Mouse (Mus musculus) WW6 (cell line): ENCODE measurements around the gene Bend6.

Source experiments
- DNase-seq: peaks from one replicate; pipeline ENCODE4 v3.0.0-alpha.2; 2013; ENCODE audit warnings: low read depth, low spot score

Gene Bend6

GRCm38 (mm10) chr1:33907421-33908190 lies at the start of gene Bend6:
Bend6 (minus strand) TSS chr1:33907816.
- peak; percentile 45 for DNase-seq

DNA sequence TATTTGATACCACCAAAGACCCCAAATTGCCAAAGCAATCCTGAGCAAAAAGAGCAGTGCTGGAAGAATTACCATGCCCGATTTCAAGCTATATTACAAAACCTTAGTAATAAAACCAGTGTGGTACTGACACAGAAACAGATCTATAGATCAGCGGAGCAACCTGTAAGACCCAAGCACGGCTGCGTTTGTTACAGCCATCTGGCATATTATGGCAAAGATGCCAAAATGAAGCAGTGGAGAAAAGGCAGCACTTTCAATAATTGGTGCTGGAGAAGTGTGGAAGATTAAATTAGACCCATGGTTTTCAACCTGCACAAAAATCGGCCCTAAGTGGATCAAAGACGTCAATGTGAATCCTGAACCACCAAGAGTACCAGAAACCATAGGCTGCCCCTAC lies 48.0 kb upstream of the Bend6 start:
- no peak for DNase-seq

- no peak for DNase-seq
Measured at GRCm38 (mm10) chr1:33948511-33948910, 40.9 kb upstream of the Bend6 start.

DNA sequence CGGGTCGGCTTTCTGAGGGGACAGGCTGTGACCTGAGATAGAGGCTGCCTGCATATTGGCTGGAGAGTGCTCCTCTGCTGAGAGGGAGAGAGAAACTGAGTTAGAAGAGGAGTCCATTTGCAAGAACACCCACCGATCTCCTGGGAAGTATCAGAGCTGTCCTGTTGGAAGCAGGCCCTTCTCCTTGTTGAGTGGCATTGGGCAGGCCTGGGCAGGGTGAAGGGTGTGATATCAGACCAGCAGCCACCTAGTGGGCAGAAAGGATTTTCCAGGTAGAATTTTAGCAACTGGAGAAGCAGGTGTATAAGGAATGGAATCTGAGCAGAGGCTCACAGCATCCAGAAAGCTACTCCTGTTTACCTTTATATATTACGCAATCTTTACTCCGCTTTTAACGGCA lies 40.2 kb upstream of the Bend6 start:
- no peak for DNase-seq

DNA sequence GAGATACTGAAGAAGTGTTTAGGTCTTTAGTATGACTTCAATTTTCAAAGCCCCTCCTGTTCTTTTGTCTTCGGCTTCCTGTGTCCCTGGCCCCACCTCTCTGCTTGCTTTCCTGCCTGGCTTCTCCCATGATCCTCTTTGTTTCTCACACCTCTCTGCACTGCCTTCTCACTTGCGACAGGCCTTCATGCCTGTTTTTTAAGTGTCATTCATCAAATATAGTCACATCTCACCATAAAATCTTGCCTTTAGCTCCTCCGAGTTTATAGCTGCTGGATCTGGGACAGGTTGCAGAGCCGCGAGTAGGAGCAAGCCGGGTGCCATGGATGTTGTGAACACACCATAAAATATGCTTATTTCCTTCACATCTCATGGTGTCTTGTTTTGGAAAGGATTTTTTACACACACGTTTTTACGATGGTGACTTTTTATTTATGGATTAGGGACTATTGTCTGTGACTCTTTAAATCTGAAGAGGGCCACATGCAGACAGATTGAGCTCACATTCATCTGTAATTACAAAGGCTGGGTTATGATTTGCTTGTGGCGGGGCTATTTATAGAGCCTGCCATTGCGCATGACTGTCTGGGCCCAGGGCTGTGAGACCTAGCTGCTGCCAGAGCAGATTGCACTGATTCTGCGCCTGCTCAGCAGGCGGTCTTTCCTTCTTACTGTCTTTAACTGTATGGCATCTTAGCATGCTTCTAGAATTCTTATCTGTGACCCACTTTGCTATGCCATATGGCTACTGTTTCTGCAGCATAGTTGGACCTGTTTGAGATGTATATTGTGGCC lies 39.2 kb upstream of the Bend6 start:
- DNase-seq, result no peak

GRCm38 (mm10) chr1:33945756-33946155 lies 38.1 kb upstream of the Bend6 start:
- DNase-seq, result no peak

DNA sequence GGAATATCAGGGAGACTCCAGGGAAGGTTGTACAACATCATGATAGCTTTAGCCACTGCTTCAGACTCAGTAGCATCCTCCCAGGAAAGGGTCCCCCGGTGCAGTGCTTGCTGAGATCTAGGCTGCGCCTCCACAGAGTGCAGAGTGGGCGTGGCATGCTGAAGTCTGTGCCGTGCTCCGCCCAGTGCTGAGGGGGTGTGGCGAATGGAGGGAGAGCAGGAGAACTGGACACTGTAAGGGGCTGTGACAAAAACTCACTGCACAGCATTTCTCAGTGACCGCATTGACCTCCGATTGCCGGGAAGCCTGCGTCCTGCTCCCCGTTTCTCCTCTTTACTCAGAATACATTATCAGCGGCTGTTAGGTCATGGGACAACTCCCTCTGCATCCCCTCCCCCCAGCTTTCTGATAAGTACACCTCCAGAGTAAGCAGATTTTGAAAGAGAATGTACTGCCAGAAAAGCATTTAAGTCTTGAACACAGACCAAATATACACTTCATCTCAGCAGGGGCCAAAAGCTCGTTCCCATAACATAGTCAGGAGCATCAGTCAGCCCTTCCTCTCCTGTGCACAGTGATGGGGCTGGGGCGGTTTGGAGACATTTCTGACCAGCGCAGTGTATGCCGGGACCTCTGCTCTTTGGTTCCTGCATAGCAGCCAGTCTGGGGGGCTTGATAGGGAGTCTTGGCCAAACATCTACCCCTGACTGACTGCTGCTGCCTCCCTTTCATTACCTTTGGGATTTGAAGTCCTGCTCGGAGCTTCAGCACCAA lies 37.5 kb upstream of the Bend6 start:
- peak; percentile 68 for DNase-seq

DNA sequence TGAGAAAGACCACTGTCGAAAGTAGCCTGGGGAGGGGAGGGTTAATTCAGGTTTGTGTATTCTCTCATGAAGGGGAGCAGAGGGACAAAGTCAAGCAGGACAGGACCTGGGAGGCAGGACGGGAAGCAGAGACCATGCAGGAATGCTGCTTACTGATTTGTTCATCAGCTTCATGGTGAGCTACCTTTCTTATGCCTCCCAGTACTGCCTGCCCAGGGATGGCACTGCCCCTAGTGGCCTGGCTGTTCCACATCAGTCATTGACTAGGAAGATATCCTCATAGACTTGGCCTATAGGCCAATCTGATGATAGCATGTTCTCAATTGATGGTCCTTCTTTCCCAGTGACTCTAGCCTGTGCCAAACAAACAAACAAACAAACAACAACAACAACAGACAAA lies 36.3 kb upstream of the Bend6 start:
- peak; percentile 50 for DNase-seq

- no peak for DNase-seq
Measured at GRCm38 (mm10) chr1:33942638-33943037, 35.0 kb upstream of the Bend6 start.

GRCm38 (mm10) chr1:33940364-33940928 lies 32.8 kb upstream of the Bend6 start:
- no peak for DNase-seq

DNA sequence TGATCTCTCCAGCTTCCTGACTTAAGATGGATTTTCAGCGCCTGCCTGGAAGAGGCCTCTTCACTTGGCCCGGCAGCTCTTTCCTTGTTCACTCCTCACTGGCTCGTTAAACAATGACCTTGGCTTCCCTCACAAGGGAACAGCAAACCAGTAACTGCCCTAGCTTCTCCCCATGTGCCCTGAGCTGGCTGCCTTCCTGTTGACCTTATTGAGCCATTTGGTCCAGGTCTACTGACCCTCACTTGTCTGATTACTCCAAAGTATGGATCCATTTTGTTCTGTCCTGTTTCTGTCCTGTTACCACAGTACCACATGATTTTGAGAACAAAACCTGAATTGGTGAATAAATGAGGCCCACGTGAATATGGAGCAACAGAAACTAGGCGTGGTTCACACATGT lies 32.2 kb upstream of the Bend6 start:
- DNase-seq, result no peak

DNA sequence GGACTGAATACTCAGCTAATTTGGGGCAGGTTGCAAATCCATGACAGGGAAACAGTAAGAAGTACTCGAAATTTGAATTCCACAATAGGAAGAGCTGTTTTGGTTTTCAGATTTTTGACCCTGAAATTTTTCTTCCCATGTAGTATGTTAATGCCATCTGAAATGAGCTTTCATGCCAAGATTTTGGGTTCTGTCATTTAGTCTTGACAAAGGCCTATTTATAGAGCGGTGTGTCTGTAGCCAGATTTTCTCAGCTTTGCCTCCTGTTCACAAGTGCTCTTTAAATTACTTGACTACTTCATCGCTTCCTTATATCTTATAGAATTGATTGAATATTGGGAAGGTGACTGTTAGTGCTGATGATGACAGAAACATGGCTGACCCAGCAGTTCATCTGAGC lies 28.3 kb upstream of the Bend6 start:
- no peak for DNase-seq

GRCm38 (mm10) chr1:33932845-33933499 lies 25.4 kb upstream of the Bend6 start:
- no peak for DNase-seq

GRCm38 (mm10) chr1:33932196-33932595 lies 24.6 kb upstream of the Bend6 start:
- no peak for DNase-seq

GRCm38 (mm10) chr1:33931791-33932190 lies 24.2 kb upstream of the Bend6 start:
- no peak for DNase-seq

DNA sequence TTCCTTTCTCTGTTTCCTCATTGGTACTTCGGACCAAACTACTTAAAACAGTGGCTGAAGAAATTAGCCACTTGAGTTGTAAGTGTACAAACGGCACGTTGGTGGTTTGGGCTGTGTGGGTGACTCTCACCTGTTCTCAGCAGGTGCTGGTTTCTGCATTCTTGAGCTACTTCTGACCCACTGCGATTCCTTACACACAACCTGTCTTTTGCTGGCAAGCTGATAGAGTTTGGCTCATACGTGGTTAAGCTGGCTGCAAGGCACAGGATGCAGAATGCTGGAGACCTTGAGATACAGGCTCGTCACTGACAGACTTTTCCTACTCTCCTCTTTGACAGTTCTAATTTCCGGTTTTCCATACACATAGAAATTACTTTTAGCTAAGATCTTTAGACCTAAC lies 19.9 kb upstream of the Bend6 start:
- no peak for DNase-seq

DNA sequence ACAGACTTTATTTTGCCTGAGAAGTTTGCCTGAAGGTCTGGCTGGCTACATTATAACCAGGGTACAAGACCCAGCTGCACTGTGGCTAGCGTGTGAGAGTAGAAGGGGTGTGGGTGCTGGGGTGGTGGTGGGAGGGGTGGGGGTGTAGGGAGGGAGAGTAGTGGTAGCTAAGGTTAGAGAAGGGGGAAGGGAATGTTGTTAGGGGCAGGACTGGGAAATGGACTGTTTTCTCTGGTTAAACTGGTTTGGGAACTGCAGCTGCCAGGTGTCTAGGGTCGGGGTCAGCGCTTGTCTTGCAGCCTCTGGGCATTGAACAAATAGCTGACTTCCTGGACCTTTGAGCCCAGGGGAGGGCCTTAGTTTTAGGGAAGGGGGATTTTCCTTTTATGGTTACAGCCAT lies 17.7 kb upstream of the Bend6 start:
- no peak for DNase-seq

- DNase-seq, result no peak
Measured at GRCm38 (mm10) chr1:33922975-33923374, 15.4 kb upstream of the Bend6 start.

DNA sequence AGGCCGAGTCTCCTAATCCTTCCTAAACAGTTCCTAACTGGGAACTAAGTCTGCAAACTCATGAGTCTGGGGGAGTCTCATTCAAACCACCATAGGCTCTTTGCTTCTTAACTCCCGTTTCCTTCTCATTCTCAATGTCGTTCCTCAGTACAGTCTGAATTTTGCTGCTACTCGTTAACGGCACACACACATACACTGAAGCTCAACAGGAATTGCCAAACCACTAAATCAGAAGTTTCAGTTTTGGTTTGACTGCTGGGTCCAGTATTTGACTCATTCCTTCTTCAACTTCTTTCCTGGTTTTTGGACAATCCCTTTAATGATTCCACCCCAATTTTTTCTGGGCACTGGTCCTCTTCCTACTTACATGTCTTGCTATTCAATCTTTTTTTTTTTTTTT lies 8.9 kb upstream of the Bend6 start:
- DNase-seq, result no peak

- no peak for DNase-seq
Measured at GRCm38 (mm10) chr1:33911589-33911988, 4.0 kb upstream of the Bend6 start.

DNA sequence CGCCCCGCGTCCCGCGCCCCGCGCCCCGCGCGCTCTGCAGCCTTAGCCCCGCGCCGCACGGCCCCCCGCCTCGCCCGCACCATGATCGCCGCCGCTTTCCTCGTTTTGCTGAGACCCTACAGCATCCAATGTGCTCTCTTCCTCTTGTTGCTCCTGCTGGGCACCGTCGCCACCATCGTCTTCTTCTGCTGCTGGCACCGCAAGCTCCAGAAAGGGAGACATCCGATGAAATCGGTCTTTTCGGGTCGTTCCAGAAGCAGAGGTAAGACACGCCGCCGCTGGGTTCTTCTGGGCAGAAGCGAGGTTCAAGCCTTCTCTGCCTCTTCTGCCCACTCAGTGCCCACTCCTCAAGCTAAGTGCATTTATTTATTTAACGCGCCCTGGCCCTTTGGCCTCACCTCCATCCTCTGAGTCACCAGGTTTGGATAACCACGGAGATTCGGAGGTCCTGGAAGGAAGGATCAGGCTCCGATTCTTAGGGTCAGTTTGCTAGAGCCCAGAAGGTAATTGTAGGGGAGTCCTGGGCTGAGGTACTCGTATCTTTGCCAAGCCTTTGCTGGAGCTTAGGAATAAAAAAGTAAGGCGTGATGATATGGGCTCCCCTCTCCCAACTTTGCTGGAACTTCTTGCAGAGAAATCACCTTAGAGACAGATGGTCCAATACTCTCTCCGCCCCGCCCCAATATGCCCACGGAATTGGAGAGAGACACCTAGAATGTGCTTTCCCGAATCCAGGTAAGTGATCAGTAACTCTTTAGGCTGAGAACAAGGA lies 761 bp upstream of the Bend6 start, which contains the start of gene Dst:
Gene Dst, plus strand, starts transcription at position 35 of the 772 bp plus-strand sequence.
- no peak for DNase-seq
